Mouse (Mus musculus): ENCODE results near the gene Ift88.

GRCm38 (mm10) chr14:57524671-57525387 is 101.0 kb downstream of the Ift88 start, which contains the start of gene Il17d:
- TF ChIP-seq CTCF (IDR thresholded peaks at IDR 0.05; ENCODE audit: low read depth, low read length) (no peak), GATA2 (IDR thresholded peaks at IDR 0.05; ENCODE audit: borderline replicate concordance, low read depth, low read length) (no peak), POLR2AphosphoS5 (IDR thresholded peaks at IDR 0.05; ENCODE audit: insufficient replicate concordance, low read depth, low read length) (no peak), TAL1 (conservative IDR thresholded peaks at IDR 0.05; ENCODE audit: low read depth, low read length) (no peak)

Data from G1E (cell line).